Mouse (Mus musculus): ENCODE results near the gene Porcn.

DNA sequence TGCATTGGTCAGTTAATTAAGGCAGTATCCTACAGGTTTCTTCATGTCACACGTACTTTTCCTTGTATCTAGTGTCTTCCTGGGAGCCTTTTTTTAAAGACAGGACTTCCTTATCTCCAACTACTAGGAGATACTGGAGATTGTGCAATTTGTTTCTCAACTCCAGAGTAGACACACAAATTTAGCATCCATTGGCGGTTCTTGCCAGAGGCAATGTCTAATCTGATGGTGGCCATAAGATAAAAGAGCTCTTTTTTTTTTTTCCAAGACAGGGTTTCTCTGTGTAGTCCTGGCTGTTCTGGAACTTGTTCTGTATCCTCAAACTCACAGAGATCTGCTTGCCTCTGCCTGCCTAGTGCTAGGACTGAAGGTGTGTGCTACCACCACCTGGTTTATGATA, 3.4 kb upstream of the Porcn start:
- TF ChIP-seq CTCF (IDR thresholded peaks at IDR 0.05; ENCODE audit: low read depth, low read length): no peak
- TF ChIP-seq TAL1 (conservative IDR thresholded peaks at IDR 0.05; ENCODE audit: low read depth, low read length): no peak

Data from G1E (cell line).